Mouse (Mus musculus) fat pad, adult 2 months (tissue): ENCODE results near the gene Grifin.

ENCODE experiments used
- DNase-seq: peaks from one replicate; pipeline ENCODE4 v3.0.0-alpha.2; 2011; ENCODE audit warnings: low read depth, low spot score; ENCODE audit errors: extremely low read depth

The Grifin gene

DNA sequence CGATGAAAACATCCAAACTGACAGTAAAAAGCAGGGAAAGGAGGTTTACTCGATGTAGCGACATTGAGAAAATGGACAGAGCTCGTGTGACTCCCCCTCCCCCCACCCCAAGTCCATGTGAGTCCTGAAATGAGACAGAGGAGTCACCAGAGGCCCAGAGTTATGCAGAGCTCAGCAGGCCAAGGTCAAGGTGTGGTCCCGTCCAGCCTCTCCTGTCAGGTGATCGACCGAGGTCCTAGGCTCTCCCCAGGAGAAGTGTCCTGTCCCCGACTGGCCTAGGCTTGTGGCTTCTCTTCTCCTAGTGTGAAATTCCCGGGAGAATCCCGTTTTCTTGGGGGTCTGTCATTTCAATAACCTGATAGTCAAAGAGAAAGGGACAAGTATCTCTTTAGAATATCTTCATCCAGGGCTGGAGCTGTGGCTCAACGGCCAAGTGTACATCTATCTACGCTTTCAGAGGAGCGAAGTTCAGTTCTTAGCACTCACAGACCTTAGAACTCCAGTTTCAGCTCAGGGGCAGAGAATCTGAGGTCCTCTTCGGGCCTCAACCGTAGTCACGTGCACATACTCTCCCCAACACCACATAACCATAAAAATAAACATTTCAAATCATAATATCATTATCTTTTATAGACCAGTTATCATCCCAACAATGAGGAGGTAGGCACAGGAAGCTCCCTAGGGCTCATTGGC is 24.4 kb upstream of the Grifin start:
- no peak for DNase-seq

DNA sequence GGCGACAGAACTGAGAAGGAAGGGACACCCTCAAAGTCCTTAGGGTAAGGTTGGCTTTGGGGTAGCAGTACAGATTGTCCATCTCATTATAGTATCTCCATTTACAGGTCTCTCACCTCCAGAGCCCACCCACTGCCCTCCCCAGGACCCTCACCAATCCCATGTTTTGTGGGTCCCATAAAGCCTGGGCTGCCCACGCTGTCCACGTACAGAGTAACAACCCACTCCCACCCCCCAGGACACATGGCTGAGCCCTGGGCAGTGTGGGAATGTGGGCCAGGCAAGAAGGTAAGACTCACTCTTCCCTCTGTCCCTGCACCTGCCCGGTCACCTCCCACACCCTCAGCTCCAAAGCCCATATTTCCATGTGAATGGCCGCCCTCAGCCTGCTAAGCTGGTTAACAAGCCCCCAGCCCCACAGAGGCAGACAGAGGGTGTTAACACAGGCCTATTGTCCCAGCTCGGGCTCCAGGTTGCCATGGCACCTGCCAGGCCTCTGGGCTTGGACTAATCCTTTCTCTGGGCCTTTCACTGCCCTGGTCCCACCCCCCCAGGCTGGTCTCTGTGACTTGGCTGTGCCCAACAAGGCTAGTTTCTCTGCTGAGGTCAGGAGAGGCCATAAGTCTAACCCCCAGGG is 19.0 kb upstream of the Grifin start:
- no peak for DNase-seq

DNA sequence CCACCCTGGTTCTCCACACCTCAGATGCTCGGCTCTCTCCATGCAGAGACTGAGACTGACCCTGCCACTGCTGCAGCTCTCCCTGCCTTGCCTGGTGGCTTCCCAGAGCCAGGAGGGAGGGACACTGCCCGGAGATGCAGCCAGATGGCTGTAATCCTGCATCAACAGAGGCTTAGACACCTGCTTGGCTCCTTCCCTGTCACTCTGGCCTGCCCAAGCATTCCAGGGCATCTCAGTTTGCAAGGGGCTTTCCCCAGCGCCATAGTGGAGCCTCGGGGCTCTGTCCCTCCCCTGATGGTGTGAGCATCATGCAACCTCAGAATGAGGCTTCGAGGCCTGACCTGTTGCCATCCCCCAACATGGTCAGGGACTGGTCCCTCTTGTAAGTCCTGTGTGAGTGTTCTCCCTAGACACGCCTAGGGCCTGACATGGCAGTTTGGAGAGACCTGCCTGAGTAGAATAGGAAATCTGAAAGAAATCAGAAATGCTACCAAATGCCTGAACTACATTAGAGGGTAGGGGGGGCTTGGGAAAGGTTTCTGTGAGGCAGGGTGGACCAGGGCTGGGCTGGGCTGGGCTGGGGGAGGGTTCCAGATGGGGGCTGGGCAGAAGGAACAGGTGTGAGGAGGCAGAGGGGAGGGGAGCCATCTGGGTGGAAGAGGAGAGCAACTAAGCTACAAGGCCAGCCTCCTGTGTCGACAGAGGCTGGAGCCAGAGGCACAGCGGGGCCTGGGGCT is 18.3 kb upstream of the Grifin start:
- no peak for DNase-seq

DNA sequence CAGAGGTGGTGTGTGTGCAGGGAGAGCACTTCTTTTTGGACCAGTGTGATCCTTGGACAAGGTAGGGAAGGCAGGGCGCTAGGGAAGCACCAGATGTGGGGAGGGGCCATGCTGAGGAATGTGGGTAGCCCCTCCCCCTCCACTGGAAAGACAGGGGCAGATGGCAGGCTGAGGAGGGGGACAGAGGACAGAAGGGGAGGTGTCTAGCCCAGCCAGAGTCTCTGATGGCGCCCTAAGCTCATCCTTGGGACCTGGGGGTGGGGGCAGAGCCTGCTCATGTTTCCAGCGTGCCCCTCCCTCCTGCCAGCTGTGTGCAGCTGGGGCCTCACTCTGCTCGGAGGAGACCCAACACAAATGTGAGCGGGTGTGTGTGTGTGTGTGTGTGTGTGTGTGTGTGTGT is 16.7 kb upstream of the Grifin start:
- DNase-seq = no peak

DNA sequence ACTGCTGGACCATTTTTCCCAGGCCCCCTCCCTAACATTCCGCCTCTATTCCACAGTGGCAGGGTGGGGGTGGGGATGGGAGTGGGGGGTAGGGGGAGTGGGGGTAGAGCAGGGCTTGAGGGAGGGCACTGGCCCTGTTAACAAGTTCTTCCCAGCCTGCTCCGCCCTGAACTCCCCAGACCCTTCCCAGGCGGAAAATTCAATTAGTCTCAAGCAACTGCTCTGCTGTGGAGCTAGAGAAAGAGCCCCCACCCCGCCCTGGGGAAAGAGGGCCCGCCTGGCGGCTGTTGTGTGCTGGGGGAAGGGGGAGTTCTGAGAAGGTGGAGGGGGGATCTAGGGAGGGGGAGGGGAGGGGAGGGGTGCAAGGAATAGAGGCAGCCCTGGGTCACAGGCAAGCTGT is 14.9 kb upstream of the Grifin start:
- DNase-seq = no peak

DNA sequence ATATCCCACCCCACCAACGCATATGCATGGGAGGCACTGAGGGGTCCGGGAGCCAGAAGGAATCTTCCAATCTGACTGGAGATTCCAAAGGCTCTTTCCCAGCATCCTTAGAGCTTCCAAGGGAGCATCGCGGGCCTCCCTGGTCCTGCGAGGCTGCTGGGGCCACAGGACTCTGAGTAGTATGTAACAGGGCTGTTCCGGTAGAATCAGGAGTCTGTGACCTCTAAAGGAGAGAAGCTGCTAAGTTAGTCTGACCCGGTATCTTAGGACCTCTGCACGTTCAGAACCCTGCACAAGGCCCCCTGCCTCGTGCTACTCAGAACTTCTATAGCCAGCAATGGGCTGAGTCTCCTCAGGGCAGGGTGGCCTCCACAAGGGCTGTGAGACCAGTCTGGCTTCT is 14.3 kb upstream of the Grifin start:
- DNase-seq = no peak

DNA sequence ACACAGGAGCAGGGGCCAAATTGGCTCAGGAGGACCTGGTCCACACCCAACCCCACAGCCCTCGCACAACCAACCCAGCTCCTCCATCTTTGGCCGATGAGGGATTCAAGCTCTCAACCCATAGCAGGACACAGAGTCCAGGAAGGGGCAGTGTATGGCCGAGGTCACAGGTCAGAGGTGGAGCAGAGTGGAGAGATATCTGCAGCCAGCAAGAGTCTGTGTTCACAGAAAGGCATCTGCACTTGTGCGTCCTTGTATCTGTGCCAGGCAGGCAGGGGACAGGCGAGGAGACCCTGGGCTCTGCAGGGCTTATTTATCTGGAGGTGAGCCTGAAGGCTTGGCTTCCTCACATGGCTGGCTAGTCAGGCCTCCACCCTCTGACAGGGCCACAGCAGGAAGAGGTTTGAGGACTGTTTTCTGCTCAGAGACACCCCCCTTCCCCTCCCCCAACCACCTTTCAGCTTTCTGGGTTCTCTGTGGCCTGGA is 10.6 kb upstream of the Grifin start:
- DNase-seq = no peak

DNA sequence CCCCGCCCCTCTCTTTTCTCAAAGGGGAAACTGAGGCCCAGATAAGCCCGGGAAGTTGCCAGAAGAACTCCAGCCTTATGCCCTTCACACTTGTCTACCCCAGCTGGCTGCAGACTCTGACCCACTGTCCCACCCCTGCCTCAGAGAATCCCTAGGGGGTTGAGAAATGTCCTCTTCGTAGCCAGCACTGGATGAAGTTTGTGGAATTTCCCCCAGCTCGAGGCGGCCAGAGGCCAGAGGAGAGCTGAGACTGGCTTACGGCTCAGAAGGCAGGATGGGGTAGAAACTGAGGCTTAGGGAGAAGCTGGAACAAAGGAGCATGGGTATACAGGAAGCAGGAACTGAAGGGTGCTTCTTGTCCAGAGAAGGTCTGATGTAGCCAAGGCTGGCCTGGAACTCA is 7.7 kb upstream of the Grifin start:
- no peak for DNase-seq

DNA sequence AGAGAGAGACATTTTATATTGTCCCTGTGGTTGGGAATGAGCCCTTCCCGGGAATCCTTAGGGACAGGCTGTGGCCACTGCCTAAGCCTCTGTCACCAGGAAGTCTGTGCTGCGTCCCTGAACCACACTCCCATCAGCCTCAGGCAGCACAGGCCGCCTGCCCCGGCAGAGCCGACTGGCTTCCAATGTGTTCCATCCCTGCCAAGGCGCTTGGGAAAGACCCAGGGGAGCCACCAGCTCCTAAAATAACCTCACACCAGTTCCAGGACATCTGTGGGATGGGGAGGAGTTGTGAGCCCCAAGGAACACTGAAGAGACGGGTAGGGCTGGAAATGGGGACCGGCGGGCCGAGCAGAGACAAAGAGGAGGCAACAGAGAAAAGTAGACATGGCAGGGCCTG is 6.8 kb upstream of the Grifin start:
- peak; percentile 25 for DNase-seq

DNA sequence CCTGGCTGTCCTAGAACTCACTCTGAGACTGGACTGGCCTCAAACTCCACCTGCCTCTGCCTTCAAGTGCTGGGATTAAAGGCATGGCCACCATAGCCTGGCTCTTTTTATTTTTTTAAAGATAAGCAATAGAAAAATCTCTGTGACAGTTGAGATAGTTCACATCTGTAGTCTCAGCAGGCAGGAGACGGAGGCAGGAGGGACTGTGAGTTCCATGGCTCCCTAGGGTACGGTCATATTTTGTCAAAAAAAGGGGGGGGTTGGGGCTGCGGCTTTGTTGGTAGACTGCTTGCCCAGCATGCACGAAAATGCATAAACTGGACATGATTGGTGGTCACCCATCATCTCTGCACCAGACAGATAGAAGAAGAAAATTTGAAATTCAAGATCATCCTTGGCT is 6.3 kb upstream of the Grifin start:
- no peak for DNase-seq

DNA sequence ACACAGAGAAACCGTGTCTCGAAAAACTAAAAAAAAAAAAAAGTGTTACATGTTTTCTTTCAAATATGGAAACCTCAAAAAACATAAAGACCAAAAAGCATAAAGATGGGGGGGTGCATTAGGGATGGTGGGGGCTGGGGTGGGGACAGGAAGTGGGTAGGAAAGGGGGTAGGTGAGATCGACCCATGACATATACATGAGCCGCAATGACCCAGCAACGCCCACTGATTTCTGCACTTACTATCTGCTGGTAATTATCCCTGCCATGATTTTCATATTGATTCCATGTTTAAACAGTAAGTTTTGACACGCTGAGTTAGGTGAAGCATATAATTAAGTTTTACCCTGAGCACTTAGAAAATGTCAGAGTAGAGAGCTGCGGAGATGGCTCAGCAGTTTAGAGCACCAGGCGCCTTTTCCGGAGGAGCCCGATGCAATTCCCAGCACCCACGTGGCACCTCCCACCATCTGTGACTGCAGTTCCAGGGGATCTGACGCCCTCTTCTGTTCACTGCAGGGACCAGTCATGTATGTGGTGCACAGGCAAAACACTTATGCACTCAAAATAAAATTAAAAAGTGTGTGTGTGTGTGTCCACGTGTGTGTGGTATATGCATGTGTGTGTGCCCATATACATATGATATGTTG is 5.5 kb upstream of the Grifin start:
- DNase-seq = no peak

DNA sequence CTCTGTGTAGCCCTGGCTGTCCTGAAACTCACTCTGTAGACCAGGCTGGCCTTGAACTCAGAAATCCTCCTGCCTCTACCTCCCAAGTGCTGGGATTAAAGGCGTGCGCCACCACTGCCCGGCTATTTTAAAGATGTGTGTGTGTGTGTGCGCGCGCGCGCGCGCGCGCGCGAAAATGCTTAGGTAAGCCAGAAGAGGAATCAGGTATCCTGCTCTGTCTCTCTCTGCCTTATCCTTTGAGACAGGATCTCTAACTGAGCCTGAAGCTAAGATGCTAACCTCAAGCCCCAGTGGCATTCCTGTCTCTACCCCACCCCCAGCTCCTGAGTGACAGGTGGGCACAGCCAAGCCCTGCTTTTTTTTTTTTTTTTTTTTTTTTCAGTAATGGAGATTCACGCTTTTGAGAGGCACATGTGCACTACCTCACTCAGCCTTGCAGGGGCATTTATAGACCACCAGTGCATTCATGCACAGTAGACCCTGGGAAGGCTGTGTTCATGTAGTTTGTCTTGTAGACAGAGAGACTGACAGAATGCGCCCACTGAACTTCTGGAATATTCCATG is 4.2 kb upstream of the Grifin start:
- DNase-seq = no peak

DNA sequence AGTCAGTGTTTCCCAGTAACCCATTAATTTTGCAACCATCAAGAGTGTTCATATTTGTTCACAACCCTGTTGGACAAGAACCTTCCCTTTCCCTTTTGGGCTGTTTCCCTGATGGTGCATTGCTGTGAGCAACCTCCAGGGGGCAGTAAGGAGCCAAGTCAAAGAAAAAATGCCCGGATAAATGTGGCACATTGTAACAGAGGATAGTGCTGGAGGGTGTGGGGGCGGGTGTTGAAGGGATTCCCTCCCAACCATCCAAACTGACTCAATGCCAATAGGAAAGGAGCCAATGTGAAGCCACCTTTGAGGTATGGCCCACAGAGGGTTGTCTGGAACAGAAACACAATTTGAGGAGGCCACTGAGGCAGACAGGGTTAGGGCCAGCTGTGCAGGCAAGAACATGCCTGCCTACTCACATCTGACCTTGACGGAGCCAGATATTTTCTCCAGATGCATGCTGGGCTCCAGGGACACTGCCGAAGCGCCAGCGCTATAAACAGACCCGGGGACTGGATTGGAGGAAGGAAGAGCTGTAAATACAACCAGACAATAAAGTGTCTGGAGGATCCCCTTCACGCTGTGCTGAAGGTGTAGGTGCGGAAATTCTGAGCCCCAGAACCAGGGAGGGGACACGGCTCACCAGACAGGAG is 3.6 kb upstream of the Grifin start:
- DNase-seq = peak; percentile 34

DNA sequence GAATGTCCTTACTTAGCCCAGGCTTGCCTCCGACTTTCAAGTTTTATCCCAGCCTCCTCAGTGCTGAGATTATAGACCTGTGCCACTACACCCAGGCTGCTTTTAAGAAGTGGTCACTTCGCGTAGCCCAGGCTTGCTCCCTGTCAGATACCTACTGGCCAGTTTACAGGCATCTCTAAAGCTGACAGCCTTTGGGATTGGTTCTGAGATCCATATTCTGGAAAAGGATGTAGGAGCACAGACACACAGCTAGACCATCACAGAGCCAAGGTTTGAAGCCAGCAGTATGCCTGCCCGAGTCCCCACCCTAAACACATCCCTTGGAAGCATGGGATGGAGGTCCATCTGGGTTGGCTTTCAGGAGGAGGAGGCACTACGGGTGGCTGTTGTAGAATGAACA is 2.9 kb upstream of the Grifin start:
- no peak for DNase-seq

DNA sequence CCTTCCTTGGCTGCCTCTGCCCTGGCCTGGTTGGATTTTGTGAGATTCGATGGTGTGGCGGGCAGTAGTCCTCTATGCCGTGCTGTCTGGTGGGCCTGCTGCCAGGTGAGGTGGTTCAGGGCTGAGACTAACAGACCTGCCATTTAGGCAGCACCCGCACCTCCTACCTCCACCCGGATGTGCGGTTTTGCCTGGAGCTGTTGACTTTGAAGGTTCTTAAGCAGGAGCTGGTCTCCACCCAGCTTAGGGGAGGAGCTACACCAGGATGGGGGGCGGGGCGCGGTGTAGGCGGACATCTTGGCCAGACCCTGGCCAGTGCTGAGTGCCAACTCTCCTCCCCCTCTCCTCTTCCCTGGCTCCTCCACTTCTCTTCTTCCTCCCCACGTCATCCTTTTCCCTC is 2.5 kb upstream of the Grifin start:
- peak; percentile 49 for DNase-seq

DNA sequence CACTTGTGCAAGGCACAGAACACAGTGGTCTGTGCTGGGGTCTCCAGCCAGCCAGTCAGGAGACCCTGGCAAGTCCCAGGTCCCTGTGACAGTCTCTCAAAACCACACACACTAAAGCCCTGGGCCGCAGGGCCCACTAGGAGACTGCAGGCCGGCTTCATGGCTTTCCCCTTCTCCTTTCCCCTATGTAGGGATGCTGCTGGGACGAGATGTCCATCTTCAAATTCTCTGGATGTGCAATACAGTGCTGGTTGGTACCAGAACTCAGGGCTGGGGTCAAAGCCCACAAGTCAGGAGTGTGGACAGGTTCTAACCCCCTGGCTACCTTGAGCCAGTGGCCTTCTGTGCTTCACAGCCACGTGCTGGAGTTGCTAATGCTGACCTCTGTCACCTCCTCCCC is 1.4 kb upstream of the Grifin start:
- no peak for DNase-seq

DNA sequence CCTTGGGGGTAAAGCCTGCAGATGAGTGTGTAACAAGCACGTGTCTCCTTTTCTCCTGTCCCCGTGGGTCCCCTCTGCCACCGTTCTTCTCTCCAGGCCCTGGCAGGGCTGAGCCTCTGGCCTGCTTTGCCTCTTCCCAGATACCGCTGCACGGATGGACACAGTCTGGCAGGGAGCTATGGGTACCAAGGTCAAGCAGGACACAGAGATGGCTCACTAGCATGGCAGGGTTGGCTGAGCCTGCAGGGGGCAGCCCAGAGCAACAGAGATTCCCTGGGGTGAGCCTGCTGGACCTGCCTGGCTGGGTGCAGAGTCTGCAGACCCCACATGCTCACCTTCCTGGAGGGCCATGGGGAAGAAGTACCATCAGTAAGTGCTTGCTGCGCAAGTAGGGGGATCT is 985 bp upstream of the Grifin start:
- DNase-seq = no peak

DNA sequence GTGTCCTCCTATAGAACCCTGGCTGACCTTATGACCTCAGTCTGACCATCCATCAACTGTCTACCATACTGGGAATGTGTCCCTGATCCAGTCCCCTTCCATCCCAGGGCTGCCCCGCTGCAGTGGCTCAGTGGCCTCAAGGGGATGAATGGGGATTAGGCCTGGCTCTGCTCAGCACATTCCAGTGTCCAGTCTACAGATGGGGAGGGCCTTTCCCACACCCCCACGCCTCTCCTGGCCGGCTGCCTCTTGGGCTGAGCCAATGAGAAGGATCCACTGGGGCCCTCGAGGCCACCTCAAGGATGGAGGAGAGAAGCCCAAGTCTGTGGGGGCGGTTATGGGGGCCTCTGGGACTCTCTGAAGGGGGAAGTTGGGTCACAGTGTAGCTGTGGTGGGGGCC is 580 bp upstream of the Grifin start:
- DNase-seq = no peak

DNA sequence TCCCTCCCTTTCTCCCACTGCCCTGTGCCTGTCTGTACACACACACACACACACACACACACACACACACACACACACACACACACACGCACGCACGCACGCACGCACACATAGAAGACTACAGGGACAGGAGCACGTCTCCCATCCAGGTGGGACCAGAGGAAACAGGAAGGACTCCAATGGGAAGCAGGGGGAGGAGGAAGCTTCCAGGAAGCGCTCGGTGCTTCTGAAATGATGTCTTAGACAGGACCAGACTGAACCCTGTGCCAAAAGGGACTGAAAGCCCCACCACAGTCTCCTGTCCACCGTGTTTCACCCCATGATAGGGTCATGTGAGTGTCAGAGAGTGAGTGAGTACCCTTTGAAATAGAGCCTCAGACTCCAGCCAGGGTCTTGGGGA is 2.3 kb downstream of the Grifin start:
- DNase-seq = no peak

DNA sequence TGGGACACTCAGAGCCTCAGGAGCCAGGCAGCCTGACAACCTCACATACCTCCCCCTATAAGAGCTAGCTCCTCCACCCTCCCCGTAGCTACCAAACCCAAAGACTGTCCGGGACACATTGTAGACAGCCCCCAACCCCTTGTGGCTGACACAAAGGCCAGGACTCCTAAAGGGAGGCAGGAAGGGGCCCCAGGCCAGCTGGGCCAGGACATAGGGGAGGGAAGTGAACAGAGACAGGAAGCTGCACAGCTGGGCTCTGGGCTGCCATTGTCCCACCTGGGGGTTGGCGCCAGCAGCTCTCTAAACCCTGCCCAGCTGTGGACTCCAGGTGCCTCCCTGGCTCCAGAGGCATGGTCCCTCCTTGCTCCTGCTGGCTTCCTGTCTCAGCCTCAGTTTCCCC is 8.0 kb downstream of the Grifin start:
- DNase-seq = no peak

DNA sequence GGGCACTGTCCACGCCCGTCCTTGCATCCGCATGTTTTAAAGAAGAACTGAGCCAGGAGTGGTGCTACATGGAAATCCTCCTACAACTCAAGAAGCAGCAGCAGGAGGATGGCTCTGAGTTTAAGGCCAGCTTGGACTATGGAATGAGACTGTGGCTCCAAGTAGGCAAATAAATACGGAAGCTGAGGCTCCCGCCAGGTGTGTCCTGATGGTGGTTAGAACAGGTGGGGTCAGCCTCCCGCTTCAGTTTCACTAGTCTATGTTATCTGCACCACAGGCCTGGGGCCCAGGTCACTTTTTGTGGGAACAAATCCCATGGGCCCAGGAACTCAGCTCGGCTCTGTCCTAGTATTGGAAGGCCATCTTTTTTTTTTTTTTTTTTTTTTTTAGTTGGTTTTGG is 11.2 kb downstream of the Grifin start:
- no peak for DNase-seq
